Mouse (Mus musculus) myocyte (in vitro differentiated cells): ENCODE results near the gene Cd70.

Experiments
- CEBPB ChIP-seq: IDR thresholded peaks from 2 replicates; pipeline ENCODE4 v1.6.1; 2011; ENCODE audit warnings: mild to moderate bottlenecking, moderate library complexity; ENCODE audit not compliant: poor library complexity, insufficient read depth, severe bottlenecking
- E2F4 ChIP-seq: IDR thresholded peaks from one replicate; pipeline ENCODE4 v1.6.1; 2011; ENCODE audit warnings: mild to moderate bottlenecking, control low read depth, moderate library complexity; ENCODE audit not compliant: insufficient read depth
- MAX ChIP-seq: IDR thresholded peaks from one replicate; pipeline ENCODE4 v1.6.1; 2011; ENCODE audit warnings: low read depth, mild to moderate bottlenecking, control low read depth
- MYOD1 ChIP-seq, 3 experiments: IDR thresholded peaks; one replicate each; pipeline ENCODE4 v1.6.1; 2011; ENCODE audit warnings: control low read depth in 2 of 3, low read depth in 2 of 3, mild to moderate bottlenecking in 2 of 3, moderate library complexity in 1 of 3; ENCODE audit not compliant: insufficient read length in 2 of 3, control insufficient read depth in 1 of 3
- MYOG ChIP-seq, 3 experiments: IDR thresholded peaks; one replicate each; pipeline ENCODE4 v1.6.1; 2011; ENCODE audit warnings: control low read depth in 2 of 3, low read depth in 2 of 3, mild to moderate bottlenecking in 2 of 3; ENCODE audit not compliant: insufficient read length in 2 of 3, control insufficient read depth in 1 of 3, insufficient read depth in 1 of 3
- POLR2A ChIP-seq: IDR thresholded peaks from one replicate; pipeline ENCODE4 v1.6.1; 2011; ENCODE audit warnings: low read depth, mild to moderate bottlenecking, control low read depth, moderate library complexity; ENCODE audit not compliant: insufficient read length
- POLR2AphosphoS2 ChIP-seq: IDR thresholded peaks from one replicate; pipeline ENCODE4 v1.6.1; 2011; ENCODE audit warnings: low read depth, control low read depth; ENCODE audit not compliant: insufficient read length
- SRF ChIP-seq: IDR thresholded peaks from one replicate; pipeline ENCODE4 v1.6.1; 2011; ENCODE audit warnings: low read depth; ENCODE audit not compliant: control insufficient read depth, insufficient read length
- TCF12 ChIP-seq: IDR thresholded peaks from one replicate; pipeline ENCODE4 v1.6.1; 2011; ENCODE audit warnings: mild to moderate bottlenecking, control low read depth; ENCODE audit not compliant: poor library complexity, insufficient read depth, severe bottlenecking
- TCF3 ChIP-seq: IDR thresholded peaks from one replicate; pipeline ENCODE4 v1.6.1; 2011; ENCODE audit warnings: low read depth, control low read depth; ENCODE audit not compliant: insufficient read length
- USF1 ChIP-seq: IDR thresholded peaks from one replicate; pipeline ENCODE4 v1.6.1; 2011; ENCODE audit warnings: low read depth, mild to moderate bottlenecking, control low read depth, moderate library complexity

DNA sequence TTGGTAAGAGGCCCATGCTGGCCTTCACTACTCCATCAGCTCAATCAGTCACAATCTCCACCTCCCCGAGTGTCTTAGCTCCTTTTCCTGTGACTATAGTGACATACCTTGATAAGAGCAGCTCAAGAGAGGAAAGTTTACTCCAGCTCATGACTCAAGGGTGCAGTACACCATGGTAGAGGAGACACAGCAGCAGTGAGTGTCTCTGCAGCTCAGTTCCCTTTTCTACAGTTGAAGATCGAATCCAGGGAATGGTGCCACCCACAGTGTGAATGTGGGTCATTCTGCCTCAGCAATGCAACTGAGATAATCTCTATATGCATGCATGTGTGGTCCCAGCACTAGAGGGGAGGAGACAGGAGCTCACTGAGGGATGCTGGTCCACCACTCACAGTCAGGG, 36.1 kb upstream of the Cd70 start:
- TF ChIP-seq POLR2A (no peak), MYOD1 (IDR thresholded peaks at IDR 0.05; ENCODE audit: control insufficient read depth in 1 of 3, insufficient read length in 2 of 3, low read depth in 2 of 3) (no peak), MAX (no peak), POLR2AphosphoS2 (no peak), MYOG (IDR thresholded peaks at IDR 0.05; ENCODE audit: control insufficient read depth in 1 of 3, insufficient read depth in 1 of 3, insufficient read length in 2 of 3, low read depth in 2 of 3) (no peak), TCF12 (no peak), E2F4 (no peak), USF1 (no peak), SRF (no peak), CEBPB (no peak), TCF3 (no peak)
